8 mouse cellular contexts compared by ENCODE assay signal in the genomic region with DNA sequence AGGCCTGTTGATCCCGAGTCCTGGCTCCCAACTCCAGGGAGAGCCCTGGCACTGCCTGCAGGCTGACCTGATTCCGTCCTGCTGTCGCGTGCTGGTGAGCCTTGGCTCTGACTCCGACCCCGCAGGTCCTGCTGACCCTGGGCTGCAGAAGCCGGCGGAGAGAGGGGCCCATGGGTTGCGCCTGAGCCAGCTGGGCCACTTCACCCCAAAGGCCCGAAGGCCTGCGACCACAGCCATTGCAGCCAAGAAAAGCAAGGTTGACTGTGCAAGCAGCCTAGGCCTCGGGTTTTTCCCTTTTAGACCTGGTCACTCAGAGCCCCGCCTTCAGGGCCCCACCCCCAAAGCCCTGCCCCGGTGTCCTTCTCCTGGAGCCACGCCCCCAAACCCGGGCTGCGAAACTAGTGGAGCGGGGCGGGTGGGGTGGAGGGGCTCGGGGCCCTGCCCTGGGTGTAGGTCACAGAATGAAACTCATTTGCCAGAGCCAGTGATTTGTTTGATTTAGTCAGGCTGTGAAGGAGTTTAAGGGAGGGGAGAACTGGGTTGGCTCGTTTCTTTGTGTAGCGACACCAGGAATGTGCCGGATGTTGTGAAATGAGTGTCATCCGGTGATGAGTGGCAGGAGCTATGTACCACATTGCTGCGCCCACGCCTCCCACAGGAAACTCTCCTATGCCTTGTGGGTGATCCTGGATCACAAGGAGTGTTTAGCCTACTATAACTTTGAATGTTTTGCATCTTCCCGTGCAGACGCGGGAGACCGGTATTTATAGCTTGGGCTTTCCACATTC. TPM values are rescaled to one million over a fixed set of nuclear protein-coding genes. Genes with fewer than 3 reads are reported as not detected.
DNase-seq lines count a peak whose midpoint lies in the region; ATAC-seq lines count a peak whose summit lies in the region.

Gene Echdc3 (minus strand): TSS at position 310 of the 788 bp plus-strand sequence.

- ATAC-seq in inflammation-experienced regulatory T-cells, adult 6 months = peak; percentile 96

- no peaks in the 10 kb centered on the region for H3K9me3 ChIP-seq in midbrain, embryonic 10.5 days (replicated peaks)

- intact Hi-C loops in left cerebral cortex, postnatal 36 days (cut with DNase I) = no loop called here

- peak; percentile 96 for DNase-seq in adrenal gland, adult 2 months
- DNase-seq in embryo, embryonic 11 days = peak; percentile 96
- peak; percentile 83 for DNase-seq in gastrocnemius, postnatal 25 days
- DNase-seq in left cerebral cortex, postnatal 36 days (ENCODE audit: low spot score in 2 of 2) = peak; percentile 46 to 65
- DNase-seq in midbrain, embryonic 10.5 days (ENCODE audit: low spot score) = peak; percentile 90
- DNase-seq in right cerebral cortex, postnatal 36 days (ENCODE audit: low spot score in 2 of 2) = peak; percentile 57 to 68
- DNase-seq in urinary bladder, postnatal 4 days (ENCODE audit: low spot score in 2 of 2) = peak; percentile 85 to 89

- H3K36me3 ChIP-seq in midbrain, embryonic 10.5 days = no peaks in the 10 kb centered on the region

- WGBS in midbrain, embryonic 10.5 days = 2% methylated on average over 30 of the region's 30 CpGs

- H3K27ac ChIP-seq in midbrain, embryonic 10.5 days (replicated peaks) = peak within 1 kb of the TSS; percentile 88

- H3K4me1 ChIP-seq in midbrain, embryonic 10.5 days = peaks cover 23% of the 10 kb centered on the region

- H3K4me3 ChIP-seq in midbrain, embryonic 10.5 days = peak within 1 kb of the TSS; percentile 58

- H3K27me3 ChIP-seq in midbrain, embryonic 10.5 days (ENCODE audit: low read depth, poor library complexity, severe bottlenecking) = no peaks in the 10 kb centered on the region; the same call in 1 of the 2 replicates

RNA-seq across cellular contexts. Expression of gene Echdc3, which starts in this region (rescaled TPM):
- 10 to 100 TPM; 40.3 to 69.0 TPM for total RNA-seq in adrenal gland, adult 2 months (2021)
- 58.0 and 70.1 TPM in 2 replicates for polyA plus RNA-seq in adrenal gland, adult 2 months (2012; rRNA removed)
- total RNA-seq in gastrocnemius, postnatal 25 days (2021) = 1 to 10 TPM; 6.1 to 7.4 TPM
- not detected for polyA plus RNA-seq in inflammation-experienced regulatory T-cells, adult 6 months (2017; shearing (Covaris generic))
- total RNA-seq in left cerebral cortex, postnatal 36 days (2021) = under 1 TPM; 0.89 to 0.97 TPM
- 2.0 and 2.5 TPM in 2 replicates for polyA plus RNA-seq in midbrain, embryonic 10.5 days (2016; fragmentation: Nextera tagmentation; extraction: Ambion mirVana)

Comparison
In these comparisons a context has a peak if more than half of its experiments do, and no peak if none do; other contexts are left out.
1. Peak in every context shown above with its lines: DNase-seq, ATAC-seq, H3K4me3 ChIP-seq and H3K27ac ChIP-seq.
2. RNA of gene Echdc3 (total RNA-seq): 40.3 to 69.0 TPM in adrenal gland, adult 2 months; 6.1 to 7.4 TPM in gastrocnemius, postnatal 25 days and 0.89 to 0.97 TPM in left cerebral cortex, postnatal 36 days; every median in the first group is over 4 times any median in the second.
3. RNA of gene Echdc3 (polyA plus RNA-seq): 58.0 to 70.1 TPM in adrenal gland, adult 2 months; 2.0 to 2.5 TPM in midbrain, embryonic 10.5 days and not detected in inflammation-experienced regulatory T-cells, adult 6 months; every median in the first group is over 10 times any median in the second.
4. Peak in ATAC-seq in inflammation-experienced regulatory T-cells, adult 6 months; RNA of the gene not detected or under 1 TPM.
5. Peak in DNase-seq in left cerebral cortex, postnatal 36 days; RNA of the gene not detected or under 1 TPM.